Mouse (Mus musculus) ZHBTc4 (cell line): ENCODE data around the gene Fbxl22.

Experiments used
- DNase-seq: peaks from one replicate; pipeline ENCODE4 v3.0.0-alpha.2; 2011; ENCODE audit warnings: low read depth, low spot score

The Fbxl22 gene

DNA sequence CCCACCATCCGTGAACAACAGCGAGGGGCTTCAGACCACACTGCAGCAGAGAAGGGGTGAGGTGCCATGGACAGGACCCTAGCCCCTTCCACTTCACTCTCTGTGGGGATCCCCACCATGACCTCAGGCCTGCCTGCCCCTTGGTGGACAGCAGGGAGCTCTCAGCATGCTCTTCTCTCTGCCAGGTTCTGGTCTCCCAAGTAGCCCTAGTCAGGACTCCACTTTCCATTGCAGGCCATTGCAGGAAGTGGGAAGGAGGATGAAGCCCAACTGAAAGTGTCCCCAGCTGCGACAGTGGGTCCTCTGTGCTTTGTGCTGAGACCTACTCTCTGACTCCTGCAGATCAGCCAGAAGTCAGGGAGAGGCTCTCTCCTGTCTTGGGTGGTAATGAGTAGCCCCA lies 6.7 kb downstream of the Fbxl22 start:
- DNase-seq: no peak

DNA sequence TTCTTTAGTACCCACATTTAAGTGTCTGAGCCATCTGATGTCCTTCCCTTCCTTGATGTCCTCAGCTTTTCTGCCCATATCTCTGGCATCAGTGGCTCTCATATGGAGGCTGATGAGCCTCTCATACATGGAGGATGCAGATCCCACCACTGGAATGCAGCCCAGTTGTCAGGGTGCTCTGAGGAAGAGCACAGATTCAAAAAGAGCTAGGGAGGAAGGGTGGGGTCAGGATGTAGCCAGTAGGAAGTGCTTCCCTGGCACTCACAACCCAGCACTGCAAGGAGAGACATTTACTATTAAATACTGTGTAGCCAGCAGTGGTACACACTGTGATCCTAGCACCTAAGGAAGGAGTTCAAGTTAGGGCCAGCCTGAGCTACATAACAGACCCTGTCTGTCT lies 8.0 kb downstream of the Fbxl22 start:
- no peak for DNase-seq

- no peak for DNase-seq
Measured at GRCm38 (mm10) chr9:66506011-66506410, 8.4 kb downstream of the Fbxl22 start.

DNA sequence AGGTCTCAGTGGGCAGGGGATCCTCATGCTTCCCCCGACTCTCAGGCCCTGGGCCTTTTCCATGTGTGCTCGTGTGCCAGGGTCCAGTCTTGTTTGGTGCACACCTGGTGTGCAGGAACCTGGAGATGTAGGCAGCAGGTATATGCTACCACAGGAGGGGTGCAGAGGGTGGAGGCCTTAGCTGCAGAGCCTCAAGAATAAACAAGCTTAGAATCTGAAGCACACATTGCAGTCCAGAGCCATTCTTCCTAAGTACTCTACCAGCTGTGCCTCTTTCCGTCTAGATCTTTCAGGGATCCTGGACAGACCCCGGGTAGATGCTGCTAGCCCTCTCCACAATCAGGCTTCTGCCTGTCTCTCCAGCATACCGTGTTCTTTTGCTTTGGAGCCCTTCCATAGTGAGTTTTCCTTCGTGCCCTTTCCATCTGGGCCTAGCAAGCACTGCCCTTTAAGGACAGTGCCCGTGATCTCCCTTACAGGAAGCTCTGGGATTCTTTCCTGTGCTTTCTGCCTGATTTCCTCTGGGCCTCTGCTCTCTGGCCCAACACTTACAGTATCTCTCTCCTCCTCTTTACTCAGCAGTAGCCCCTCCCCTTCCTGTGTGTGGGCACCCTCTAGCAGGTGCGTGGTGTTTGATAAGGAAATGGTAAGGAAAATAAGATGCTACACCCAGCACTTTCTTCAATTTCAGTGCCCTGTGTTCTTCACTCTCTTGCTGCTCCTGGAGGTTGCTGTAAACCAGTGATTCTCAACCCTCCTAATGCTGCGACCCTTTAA lies 9.1 kb downstream of the Fbxl22 start:
- DNase-seq: no peak

DNA sequence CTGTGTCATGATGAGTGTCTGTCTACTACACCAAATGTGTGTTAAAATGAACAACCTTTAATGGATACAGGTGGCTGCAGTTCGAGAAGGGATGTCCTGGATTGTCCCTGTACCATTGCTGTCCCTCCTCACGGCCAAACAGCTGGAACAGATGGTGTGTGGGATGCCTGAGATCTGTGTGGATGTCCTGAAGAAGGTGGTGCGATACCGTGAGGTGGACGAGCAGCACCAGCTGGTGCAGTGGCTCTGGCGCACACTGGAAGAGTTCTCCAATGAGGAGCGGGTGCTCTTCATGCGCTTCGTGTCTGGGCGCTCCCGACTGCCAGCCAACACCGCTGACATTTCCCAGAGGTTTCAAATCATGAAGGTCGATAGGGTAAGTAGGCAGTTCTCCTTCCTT lies 9.9 kb downstream of the Fbxl22 start:
- no peak for DNase-seq

DNA sequence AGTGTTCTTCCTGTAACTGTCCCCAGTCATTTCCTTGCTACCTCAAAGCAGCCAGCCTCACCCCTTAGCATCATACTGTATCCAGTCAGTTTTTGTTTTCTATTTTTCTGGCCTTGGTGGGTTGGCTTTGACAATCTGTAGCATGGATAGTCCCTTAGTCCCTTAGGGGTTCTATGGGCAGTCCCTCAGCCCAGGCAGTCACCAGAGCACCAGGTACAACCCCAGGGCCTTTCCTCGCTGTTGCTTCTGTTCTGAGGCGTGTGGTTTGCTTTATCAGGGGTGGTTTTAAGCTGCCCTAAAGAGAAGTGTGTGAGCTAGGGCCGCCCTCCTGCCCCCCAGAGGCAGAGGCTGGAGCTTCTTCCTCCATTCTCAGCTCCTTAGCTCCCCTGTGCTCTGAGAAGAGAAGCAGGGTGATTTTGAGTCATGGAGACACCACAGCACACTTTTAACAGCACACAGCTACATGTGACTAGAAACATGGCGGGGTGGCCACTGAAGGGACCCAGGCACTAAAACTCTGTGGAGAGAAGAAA lies 10.4 kb downstream of the Fbxl22 start:
- peak; percentile 40 for DNase-seq

DNA sequence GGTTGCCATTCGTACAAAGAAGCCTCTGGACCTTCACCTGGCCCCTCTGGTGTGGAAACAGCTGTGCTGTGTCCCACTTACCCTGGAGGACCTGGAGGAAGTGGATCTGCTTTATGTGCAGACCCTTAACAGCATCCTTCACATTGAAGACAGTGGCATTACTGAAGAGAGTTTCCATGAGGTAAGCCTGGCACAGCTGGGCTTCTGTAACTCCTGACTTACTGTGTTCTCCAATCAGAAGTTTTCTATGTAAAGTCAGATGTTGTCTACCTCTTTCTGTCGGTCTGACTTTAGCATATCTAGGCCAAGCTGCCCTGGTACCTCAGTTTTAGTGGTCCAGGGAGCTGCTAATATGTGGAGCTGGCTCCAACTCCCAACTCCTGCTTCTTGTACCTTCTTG lies 13.1 kb downstream of the Fbxl22 start:
- no peak for DNase-seq

DNA sequence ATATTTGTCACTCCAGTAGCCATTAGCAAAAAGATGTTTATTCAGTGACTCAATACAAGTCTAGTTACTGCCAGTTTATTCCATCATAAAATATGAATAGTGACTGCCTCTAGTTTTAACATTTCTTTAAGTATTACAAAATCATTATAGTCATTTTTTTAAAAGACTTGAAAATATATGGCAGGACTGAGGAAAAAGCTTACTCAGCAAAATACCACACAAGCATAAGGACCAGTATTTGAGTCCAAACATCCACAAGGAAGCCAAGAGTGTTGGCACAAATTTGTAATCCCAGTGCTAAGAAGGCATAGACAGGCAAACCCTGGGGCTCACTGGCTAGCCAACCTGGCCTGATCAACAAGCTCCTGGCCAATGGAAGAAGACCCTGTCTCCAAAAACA lies 20.4 kb downstream of the Fbxl22 start:
- no peak for DNase-seq

DNA sequence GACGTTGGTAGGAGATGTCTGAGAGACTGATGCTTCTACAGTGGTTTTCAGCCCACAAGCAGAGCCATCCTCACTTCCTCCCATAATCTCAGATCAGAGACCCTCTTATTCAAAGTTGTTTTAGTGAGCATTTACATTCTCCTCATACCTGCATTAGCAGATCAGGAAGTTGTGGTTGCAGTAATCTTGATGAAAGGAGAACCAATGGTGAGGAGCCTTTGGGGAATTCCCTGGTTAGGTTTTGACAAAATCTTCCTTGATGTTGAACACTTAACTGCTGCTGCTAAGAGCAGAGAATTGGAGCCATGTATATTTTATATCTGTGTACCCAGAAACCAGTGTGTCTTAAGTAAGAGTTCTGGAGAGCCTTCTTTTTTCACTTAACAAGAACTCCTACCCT lies 22.0 kb downstream of the Fbxl22 start:
- no peak for DNase-seq

- DNase-seq: no peak
Measured at GRCm38 (mm10) chr9:66488786-66489185, 25.6 kb downstream of the Fbxl22 start.

GRCm38 (mm10) chr9:66483429-66483828 lies 31.0 kb downstream of the Fbxl22 start:
- no peak for DNase-seq

DNA sequence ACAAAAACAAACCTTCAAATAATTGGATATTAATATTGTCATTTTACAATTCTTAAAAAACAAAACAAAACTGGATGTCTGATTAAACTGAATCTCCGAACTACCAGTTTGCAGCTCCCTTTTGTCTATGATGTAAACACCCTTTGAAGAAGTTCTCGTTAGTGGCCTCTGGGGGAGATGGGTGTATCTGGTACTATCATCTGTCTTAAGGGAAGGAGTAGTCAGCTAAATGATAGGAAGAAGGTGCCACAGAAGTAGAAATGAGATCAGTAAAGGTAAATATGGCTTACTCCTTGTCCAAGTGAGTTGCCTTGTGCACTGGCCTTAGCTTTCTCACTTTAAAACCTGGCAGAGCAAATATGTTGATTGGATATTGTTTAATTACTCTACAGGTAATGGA lies 36.6 kb downstream of the Fbxl22 start:
- no peak for DNase-seq

DNA sequence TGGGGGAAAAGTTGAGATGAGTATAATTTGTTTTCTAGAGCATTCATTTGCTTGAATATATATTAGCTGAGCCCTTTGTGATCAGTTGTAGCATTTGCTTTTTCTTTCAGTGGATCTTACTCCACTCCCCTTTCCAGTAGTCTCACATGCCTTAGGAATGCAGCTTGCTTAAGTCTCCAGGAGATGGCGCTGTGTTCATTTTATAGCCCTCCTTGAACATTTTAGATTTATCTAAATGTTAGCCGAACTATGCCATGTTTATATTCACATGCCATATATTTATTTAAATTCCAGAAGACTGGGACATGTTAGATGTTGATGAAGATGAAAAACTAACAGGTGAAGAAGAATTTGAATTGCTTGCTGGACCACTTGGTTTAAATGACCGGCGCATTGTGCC lies 49.3 kb downstream of the Fbxl22 start:
- DNase-seq: peak; percentile 55
